Mouse (Mus musculus) cerebellum, adult 2 months (tissue): ENCODE results near the gene Clec16a.

Source experiments
- CTCF ChIP-seq: fragments of 200-500 bp; IDR thresholded peaks from 2 replicates; pipeline ENCODE4 v1.5.1; 2011; ENCODE audit warnings: low read depth, mild to moderate bottlenecking, control low read depth, low read length, moderate library complexity, borderline replicate concordance; ENCODE audit not compliant: insufficient read depth
- POLR2A ChIP-seq: fragments of 200-500 bp; IDR thresholded peaks from 2 replicates; pipeline ENCODE4 v1.6.1; 2011; ENCODE audit warnings: low read length, control low read depth, borderline replicate concordance; ENCODE audit not compliant: insufficient read depth

DNA sequence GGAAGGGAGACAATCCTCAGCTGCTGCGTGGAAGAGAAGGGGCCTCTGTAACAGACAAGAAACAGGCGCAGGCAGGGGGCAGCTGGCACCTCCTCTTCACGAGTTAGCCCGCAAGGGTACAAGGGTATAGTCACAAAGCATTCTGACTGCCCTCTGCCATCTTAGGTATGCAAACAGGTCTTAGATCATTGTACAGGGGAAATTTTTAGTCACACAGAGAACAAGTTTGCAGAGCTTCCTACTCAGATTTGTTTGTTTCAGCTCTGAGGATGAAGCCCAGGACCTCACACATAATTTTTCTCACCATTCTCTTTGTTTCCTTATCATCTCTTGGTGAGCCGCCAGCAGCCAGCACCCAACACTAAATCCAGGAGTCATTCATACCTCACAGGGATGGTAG, 146.6 kb downstream of the Clec16a start:
- no peak for TF ChIP-seq CTCF
- no peak for TF ChIP-seq POLR2A
